Mouse (Mus musculus): ENCODE data around the gene Ccdc177. TPM values are rescaled to one million over a fixed set of nuclear protein-coding genes. Genes with fewer than 3 reads are reported as not detected.
A peak's percentile ranks its signal among the peaks of the same experiment; 100 is the strongest.

Gene Ccdc177
- polyA plus RNA-seq, 1 experiment from 2014 or later = 5.3 TPM

- H3K4me1 ChIP-seq (ENCODE audit: control insufficient read depth, insufficient read depth, low read length) = no peaks in the 10 kb centered on the region
- 89% methylated on average over 4 of the region's 4 CpGs for WGBS
- ATAC-seq (ENCODE audit: low FRiP score) = no peak
Measured at GRCm38 (mm10) chr12:80776046-80776634, 15.7 kb upstream of the Ccdc177 start.

GRCm38 (mm10) chr12:80774786-80775185 lies 14.3 kb upstream of the Ccdc177 start:
- no peaks in the 10 kb centered on the region for H3K27me3 ChIP-seq (ENCODE audit: control insufficient read depth, insufficient read depth, low read length)

More at GRCm38 (mm10) chr12:80776046-80776634, 15.7 kb upstream of the Ccdc177 start:
- no peak overlapping the region for H3K4me2 ChIP-seq
- H3K9me3 ChIP-seq (ENCODE audit: control insufficient read depth, low read length) = no peaks in the 10 kb centered on the region
- DNase-seq (ENCODE audit: low spot score, missing footprints) = no peak
- no peaks in the 10 kb centered on the region for H3K36me3 ChIP-seq (ENCODE audit: control insufficient read depth, insufficient read depth, low read length)
- no peak overlapping the region for H3K9ac ChIP-seq (ENCODE audit: low read length)
- no peak overlapping the region for H3K4me3 ChIP-seq (ENCODE audit: low read depth, low read length)
- H3K27ac ChIP-seq (ENCODE audit: low read depth, low read length) = no peak overlapping the region
- H3K27me3 ChIP-seq (ENCODE audit: control insufficient read depth, insufficient read depth, low read length) = no peaks in the 10 kb centered on the region

DNA sequence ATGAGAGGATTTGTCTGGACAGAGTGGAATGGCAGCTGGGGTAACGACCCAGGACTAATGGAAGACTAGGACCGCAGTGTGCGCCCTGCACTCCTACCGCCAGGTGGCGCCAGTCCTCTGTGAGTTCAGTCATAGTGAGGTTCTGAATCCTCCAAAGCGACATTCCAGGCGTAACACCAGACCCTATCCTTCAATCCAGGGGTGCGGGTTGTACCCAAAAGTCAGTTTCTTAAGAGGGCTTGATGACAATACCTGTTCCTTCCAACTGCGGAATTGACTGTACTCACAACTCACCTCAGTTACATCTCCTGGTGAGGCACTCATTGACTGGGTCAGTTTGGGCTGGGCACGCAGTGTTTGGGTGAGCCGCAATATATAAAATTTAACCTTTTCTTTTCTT lies 9.2 kb upstream of the Ccdc177 start:
- peak; percentile 76 for ATAC-seq (ENCODE audit: low FRiP score)
- H3K36me3 ChIP-seq (ENCODE audit: control insufficient read depth, insufficient read depth, low read length) = no peaks in the 10 kb centered on the region

More at GRCm38 (mm10) chr12:80774786-80775185, 14.3 kb upstream of the Ccdc177 start:
- DNase-seq (ENCODE audit: low spot score, missing footprints) = no peak
- H3K4me3 ChIP-seq (ENCODE audit: low read depth, low read length) = no peak overlapping the region
- H3K9ac ChIP-seq (ENCODE audit: low read length) = no peak overlapping the region
- H3K4me2 ChIP-seq = no peak overlapping the region
- H3K4me1 ChIP-seq (ENCODE audit: control insufficient read depth, insufficient read depth, low read length) = no peaks in the 10 kb centered on the region
- H3K27ac ChIP-seq (ENCODE audit: low read depth, low read length) = no peak overlapping the region
- no peak for ATAC-seq (ENCODE audit: low FRiP score)
- no peaks in the 10 kb centered on the region for H3K36me3 ChIP-seq (ENCODE audit: control insufficient read depth, insufficient read depth, low read length)
- H3K9me3 ChIP-seq (ENCODE audit: control insufficient read depth, low read length) = no peaks in the 10 kb centered on the region
- 65% methylated on average over 7 of the region's 7 CpGs for WGBS

GRCm38 (mm10) chr12:80764116-80764515 lies 3.6 kb upstream of the Ccdc177 start:
- Histone ChIP-seq H3K27ac (ENCODE audit: low read depth, low read length) (no peak overlapping the region), H3K27me3 (ENCODE audit: control insufficient read depth, insufficient read depth, low read length) (no peaks in the 10 kb centered on the region), H3K4me3 (ENCODE audit: low read depth, low read length) (no peak overlapping the region), H3K4me2 (no peak overlapping the region), H3K4me1 (ENCODE audit: control insufficient read depth, insufficient read depth, low read length) (peaks cover 6% of the 10 kb centered on the region), H3K9me3 (ENCODE audit: control insufficient read depth, low read length) (no peaks in the 10 kb centered on the region), H3K9ac (ENCODE audit: low read length) (no peak overlapping the region), H3K36me3 (ENCODE audit: control insufficient read depth, insufficient read depth, low read length) (no peaks in the 10 kb centered on the region; the same call in 1 of the 2 replicates)
- ATAC-seq (ENCODE audit: low FRiP score) (no peak), DNase-seq (ENCODE audit: low spot score, missing footprints) (no peak)
- 70% methylated on average over 4 of the region's 4 CpGs for WGBS

More for the DNA sequence above, 9.2 kb upstream of the Ccdc177 start:
- peak; percentile 99 for DNase-seq (ENCODE audit: low spot score, missing footprints)
- Histone ChIP-seq H3K9me3 (ENCODE audit: control insufficient read depth, low read length) (no peaks in the 10 kb centered on the region), H3K4me2 (no peak overlapping the region), H3K27ac (ENCODE audit: low read depth, low read length) (no peak overlapping the region), H3K4me1 (ENCODE audit: control insufficient read depth, insufficient read depth, low read length) (no peaks in the 10 kb centered on the region), H3K27me3 (ENCODE audit: control insufficient read depth, insufficient read depth, low read length) (no peaks in the 10 kb centered on the region), H3K9ac (ENCODE audit: low read length) (no peak overlapping the region), H3K4me3 (ENCODE audit: low read depth, low read length) (no peak overlapping the region)
- 21% methylated on average over 11 of the region's 11 CpGs for WGBS

GRCm38 (mm10) chr12:80762982-80763381 lies 2.5 kb upstream of the Ccdc177 start:
- peaks cover 14% of the 10 kb centered on the region for H3K4me1 ChIP-seq (ENCODE audit: control insufficient read depth, insufficient read depth, low read length)
- no peaks in the 10 kb centered on the region for H3K27me3 ChIP-seq (ENCODE audit: control insufficient read depth, insufficient read depth, low read length)
- no peak for DNase-seq (ENCODE audit: low spot score, missing footprints)
- H3K9me3 ChIP-seq (ENCODE audit: control insufficient read depth, low read length) = peaks cover 10% of the 10 kb centered on the region
- H3K4me3 ChIP-seq (ENCODE audit: low read depth, low read length) = no peak overlapping the region
- H3K9ac ChIP-seq (ENCODE audit: low read length) = no peak overlapping the region
- H3K36me3 ChIP-seq (ENCODE audit: control insufficient read depth, insufficient read depth, low read length) = peaks cover 11% of the 10 kb centered on the region
- H3K4me2 ChIP-seq = no peak overlapping the region
- H3K27ac ChIP-seq (ENCODE audit: low read depth, low read length) = no peak overlapping the region
- ATAC-seq (ENCODE audit: low FRiP score) = no peak
- 95% methylated on average over 5 of the region's 5 CpGs for WGBS

DNA sequence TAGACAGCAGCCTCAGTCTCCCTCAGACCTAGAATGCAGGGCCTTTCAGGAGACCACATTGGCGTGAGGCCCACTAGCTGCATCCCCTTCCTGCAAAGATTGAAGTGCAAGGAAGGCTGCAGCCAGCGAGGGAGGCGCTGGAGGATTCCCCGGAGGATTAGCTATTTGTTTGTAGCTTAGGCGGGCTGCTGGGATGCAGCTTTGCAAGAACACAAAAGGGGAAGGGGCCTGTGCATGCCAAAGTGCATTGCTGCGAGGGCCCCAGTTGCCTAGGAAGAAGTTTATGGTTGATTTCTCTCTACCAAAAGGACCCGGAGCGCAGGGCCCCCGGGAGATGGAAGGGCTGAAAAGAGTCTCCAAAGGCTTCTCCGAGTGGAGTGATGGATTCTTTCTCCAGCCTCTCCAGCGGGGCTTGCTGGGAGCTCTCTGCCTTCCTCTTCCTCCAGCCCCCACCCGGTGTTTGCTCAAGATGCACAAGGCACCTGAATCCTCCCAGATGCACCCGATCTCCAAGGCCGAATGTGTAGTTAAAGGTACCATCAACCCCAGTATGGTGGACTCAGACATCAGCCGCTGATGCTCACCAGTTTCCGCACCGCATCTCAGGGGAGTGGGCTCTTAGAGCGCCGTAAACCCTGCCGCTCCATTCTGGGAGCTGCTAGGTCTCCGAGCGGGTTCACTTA lies 633 bp downstream of the Ccdc177 start:
- H3K4me2 ChIP-seq = peak overlapping the region; percentile 72
- H3K36me3 ChIP-seq (ENCODE audit: control insufficient read depth, insufficient read depth, low read length) = peaks cover 42% of the 10 kb centered on the region
- H3K4me3 ChIP-seq (ENCODE audit: low read depth, low read length) = peak overlapping the region; percentile 52
- H3K9me3 ChIP-seq (ENCODE audit: control insufficient read depth, low read length) = peaks cover 38% of the 10 kb centered on the region
- DNase-seq (ENCODE audit: low spot score, missing footprints) (peak; percentile 98), ATAC-seq (ENCODE audit: low FRiP score) (peak; percentile 72)
- H3K27ac ChIP-seq (ENCODE audit: low read depth, low read length) = peak overlapping the region; percentile 99
- 0% methylated on average over 22 of the region's 22 CpGs for WGBS
- peak overlapping the region; percentile 87 for H3K9ac ChIP-seq (ENCODE audit: low read length)
- H3K27me3 ChIP-seq (ENCODE audit: control insufficient read depth, insufficient read depth, low read length) = peaks cover 6% of the 10 kb centered on the region; the same call in 1 of the 2 replicates
- H3K4me1 ChIP-seq (ENCODE audit: control insufficient read depth, insufficient read depth, low read length) = peaks cover 14% of the 10 kb centered on the region

GRCm38 (mm10) chr12:80759387-80759712 lies 1.1 kb downstream of the Ccdc177 start:
- DNase-seq (ENCODE audit: low spot score, missing footprints) = peak; percentile 98
- 3% methylated on average over 12 of the region's 13 CpGs for WGBS

GRCm38 (mm10) chr12:80758559-80759386 lies 1.7 kb downstream of the Ccdc177 start:
- peak overlapping the region; percentile 72 for H3K4me2 ChIP-seq
- peaks cover 6% of the 10 kb centered on the region; the same call in 1 of the 2 replicates for H3K27me3 ChIP-seq (ENCODE audit: control insufficient read depth, insufficient read depth, low read length)
- H3K9me3 ChIP-seq (ENCODE audit: control insufficient read depth, low read length) = peaks cover 43% of the 10 kb centered on the region
- ATAC-seq (ENCODE audit: low FRiP score) (peak; percentile 7; the same call in 1 of the 2 replicates), DNase-seq (ENCODE audit: low spot score, missing footprints) (peak; percentile 90)
- H3K4me1 ChIP-seq (ENCODE audit: control insufficient read depth, insufficient read depth, low read length) = peaks cover 14% of the 10 kb centered on the region
- peak overlapping the region; percentile 87 for H3K9ac ChIP-seq (ENCODE audit: low read length)
- peak overlapping the region; percentile 99 for H3K27ac ChIP-seq (ENCODE audit: low read depth, low read length)
- H3K4me3 ChIP-seq (ENCODE audit: low read depth, low read length) = peak overlapping the region; percentile 52
- peaks cover 50% of the 10 kb centered on the region for H3K36me3 ChIP-seq (ENCODE audit: control insufficient read depth, insufficient read depth, low read length)
- 32% methylated on average over 92 of the region's 92 CpGs for WGBS

More at GRCm38 (mm10) chr12:80759387-80759712, 1.1 kb downstream of the Ccdc177 start:
- ATAC-seq (ENCODE audit: low FRiP score) = peak; percentile 59
- Histone ChIP-seq H3K36me3 (ENCODE audit: control insufficient read depth, insufficient read depth, low read length) (peaks cover 46% of the 10 kb centered on the region), H3K27me3 (ENCODE audit: control insufficient read depth, insufficient read depth, low read length) (peaks cover 6% of the 10 kb centered on the region; the same call in 1 of the 2 replicates), H3K4me1 (ENCODE audit: control insufficient read depth, insufficient read depth, low read length) (peaks cover 14% of the 10 kb centered on the region), H3K9ac (ENCODE audit: low read length) (peak overlapping the region; percentile 87), H3K27ac (ENCODE audit: low read depth, low read length) (peak overlapping the region; percentile 99), H3K4me2 (peak overlapping the region; percentile 72), H3K9me3 (ENCODE audit: control insufficient read depth, low read length) (peaks cover 40% of the 10 kb centered on the region), H3K4me3 (ENCODE audit: low read depth, low read length) (peak overlapping the region; percentile 52)

All from midbrain, embryonic 11.5 days (tissue).